Mouse (Mus musculus) cerebellum, postnatal 4 days (tissue): ENCODE measurements around the gene Hhipl1.

Experiments
- DNase-seq, 2 experiments: peaks; one replicate each; pipeline ENCODE4 v3.0.0; 2022; ENCODE audit warnings: low spot score in 2 of 2, mixed read lengths in 1 of 2

Gene Hhipl1

GRCm38 (mm10) chr12:108363796-108364195 lies 57.7 kb downstream of the Hhipl1 start:
- peak; percentile 80 to 93 for DNase-seq

GRCm38 (mm10) chr12:108365340-108365739 lies 59.3 kb downstream of the Hhipl1 start:
- DNase-seq: peak in 1 of 2 experiments; percentile 57

GRCm38 (mm10) chr12:108365868-108366267 lies 59.8 kb downstream of the Hhipl1 start:
- no peak for DNase-seq

- no peak for DNase-seq
Observed at GRCm38 (mm10) chr12:108367909-108368308, 61.8 kb downstream of the Hhipl1 start.

- no peak for DNase-seq
Observed at GRCm38 (mm10) chr12:108368921-108369320, 62.9 kb downstream of the Hhipl1 start.

- no peak for DNase-seq
Observed at GRCm38 (mm10) chr12:108370596-108371428, 64.7 kb downstream of the Hhipl1 start, which contains the start of gene Eml1. Gene Eml1, plus strand, starts transcription at chr12:108370957.

- no peak for DNase-seq
Observed at GRCm38 (mm10) chr12:108371429-108371765, 65.3 kb downstream of the Hhipl1 start.

GRCm38 (mm10) chr12:108372241-108372640 lies 66.2 kb downstream of the Hhipl1 start:
- DNase-seq: no peak

- no peak for DNase-seq
Observed at GRCm38 (mm10) chr12:108373611-108374010, 67.5 kb downstream of the Hhipl1 start.

- DNase-seq: no peak
Observed at GRCm38 (mm10) chr12:108374689-108375088, 68.6 kb downstream of the Hhipl1 start.

- no peak for DNase-seq
Observed at GRCm38 (mm10) chr12:108378379-108379133, 72.5 kb downstream of the Hhipl1 start.
